Mouse (Mus musculus): Measurements from ENCODE around the gene Gatad2a. TPM values are rescaled to one million over a fixed set of nuclear protein-coding genes. Genes with fewer than 3 reads are reported as not detected.

Gene Gatad2a
- polyA plus RNA-seq, 1 experiment = 34.5 TPM

DNA sequence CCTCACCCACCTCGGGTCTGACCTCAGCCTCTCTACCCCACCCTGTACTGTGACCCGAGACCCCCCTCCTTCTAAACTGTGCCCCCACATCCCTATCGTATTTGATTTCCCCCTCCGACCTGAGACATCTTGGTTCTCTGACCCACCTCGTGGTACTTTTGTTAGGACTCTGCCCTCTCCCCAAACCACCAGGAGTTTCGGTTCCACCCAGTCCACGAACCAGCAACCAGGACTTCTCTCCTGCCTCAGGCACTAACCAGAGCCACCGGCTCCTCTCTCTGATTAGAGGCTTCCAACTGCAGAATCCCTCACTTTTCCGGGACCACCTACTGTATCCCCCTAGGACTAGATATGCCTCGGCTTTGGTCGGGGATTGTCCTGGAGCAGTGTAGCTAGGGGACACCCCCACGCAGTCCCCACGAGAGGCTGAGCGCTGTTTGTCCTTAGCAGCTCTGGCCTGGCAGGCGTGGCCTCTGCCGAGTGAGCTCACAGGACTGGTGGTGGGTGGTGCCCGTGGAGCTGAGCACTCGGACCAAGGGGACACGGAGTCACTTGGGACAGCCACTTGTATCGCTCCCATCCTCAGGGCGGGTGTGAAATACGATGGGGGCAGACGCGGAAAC is 107.8 kb downstream of the Gatad2a start:
- 4% methylated on average over 24 of the region's 24 CpGs for WGBS
- Histone ChIP-seq H3K4me3 (replicated peaks; ENCODE audit: control insufficient read depth, low read depth, low read length) (no peak overlapping the region), H3K4me1 (ENCODE audit: control insufficient read depth, insufficient read depth, low read length) (no peaks in the 10 kb centered on the region; the same call in 1 of the 2 replicates), H3K27ac (ENCODE audit: control insufficient read depth, insufficient read depth, low read depth, low read length, poor library complexity) (no peak overlapping the region)
- no peak for TF ChIP-seq CTCF (IDR thresholded peaks at IDR 0.05; ENCODE audit: control insufficient read depth, insufficient read depth, low read length)

DNA sequence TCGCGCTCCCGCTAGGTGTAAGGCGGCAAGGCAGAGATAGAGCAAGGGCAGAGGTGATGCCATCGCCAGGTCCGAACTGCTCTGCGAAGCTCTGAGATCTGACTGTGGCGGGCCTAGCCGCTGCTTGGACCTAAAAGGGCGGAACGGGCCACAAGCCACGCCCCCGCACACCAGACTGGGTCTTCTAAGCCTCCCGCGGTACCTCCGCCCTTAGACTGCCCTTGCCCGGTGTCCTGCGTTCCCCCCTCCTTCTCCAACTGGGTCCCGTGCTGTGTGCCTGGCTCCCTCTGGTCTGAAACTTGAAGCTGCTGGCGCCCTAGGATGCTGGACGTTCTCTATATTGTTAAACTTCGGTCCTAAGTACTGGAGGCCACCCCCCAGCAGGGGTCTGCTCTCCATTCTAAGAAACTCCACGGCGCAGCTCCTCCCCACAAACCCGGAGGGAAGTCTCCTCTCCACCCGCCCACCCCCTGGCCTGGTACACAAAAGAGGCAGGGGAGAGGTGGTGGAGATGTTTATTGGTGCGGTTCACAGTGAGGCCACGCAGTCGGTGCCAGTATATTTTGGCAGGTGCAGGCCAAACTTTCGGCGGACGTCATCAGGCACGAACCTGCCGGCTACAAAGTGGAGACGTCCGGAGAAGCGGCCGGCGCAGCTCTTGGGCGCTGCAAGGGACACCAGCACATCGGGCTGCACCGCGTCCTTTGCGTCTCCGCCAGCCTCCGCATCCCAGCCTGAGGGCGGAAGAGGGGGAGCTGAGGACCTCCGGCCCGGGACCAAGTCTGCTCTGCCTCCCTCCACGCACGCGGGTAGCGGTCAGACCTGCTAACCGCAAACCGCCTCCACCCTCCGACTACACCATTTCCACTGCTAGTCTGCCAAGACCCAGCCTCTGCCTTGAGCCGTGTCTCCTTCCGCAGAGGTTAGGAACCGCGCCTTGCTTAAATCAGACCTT is 108.6 kb downstream of the Gatad2a start, which contains the start of gene Cilp2:
Gene Cilp2, minus strand, starts transcription at position 399 of the 955 bp plus-strand sequence.
- Histone ChIP-seq H3K4me3 (replicated peaks; ENCODE audit: control insufficient read depth, low read depth, low read length) (no peak within 1 kb of the TSS), H3K27ac (ENCODE audit: control insufficient read depth, insufficient read depth, low read depth, low read length, poor library complexity) (no peak within 1 kb of the TSS), H3K4me1 (ENCODE audit: control insufficient read depth, insufficient read depth, low read length) (no peaks in the 10 kb centered on the region; the same call in 1 of the 2 replicates)
- no peak for TF ChIP-seq CTCF (IDR thresholded peaks at IDR 0.05; ENCODE audit: control insufficient read depth, insufficient read depth, low read length)
- peak; percentile 15; the same call in 1 of the 2 replicates for TF ChIP-seq POLR2A (IDR thresholded peaks at IDR 0.05; ENCODE audit: borderline replicate concordance, control insufficient read depth, low read depth, low read length)
- WGBS = under 1% methylated on average over 60 of the region's 60 CpGs

- TF ChIP-seq CTCF (IDR thresholded peaks at IDR 0.05; ENCODE audit: control insufficient read depth, insufficient read depth, low read length) (no peak), POLR2A (IDR thresholded peaks at IDR 0.05; ENCODE audit: borderline replicate concordance, control insufficient read depth, low read depth, low read length) (no peak)
- Histone ChIP-seq H3K27ac (ENCODE audit: control insufficient read depth, insufficient read depth, low read depth, low read length, poor library complexity) (no peak overlapping the region), H3K4me3 (replicated peaks; ENCODE audit: control insufficient read depth, low read depth, low read length) (no peak overlapping the region), H3K4me1 (ENCODE audit: control insufficient read depth, insufficient read depth, low read length) (no peaks in the 10 kb centered on the region; the same call in 1 of the 2 replicates)
- whole genome bisulfite sequencing = 57% methylated on average over 13 of the region's 13 CpGs
These were observed 112.0 kb downstream of the Gatad2a start for GRCm38 (mm10) chr8:69884141-69884540.

DNA sequence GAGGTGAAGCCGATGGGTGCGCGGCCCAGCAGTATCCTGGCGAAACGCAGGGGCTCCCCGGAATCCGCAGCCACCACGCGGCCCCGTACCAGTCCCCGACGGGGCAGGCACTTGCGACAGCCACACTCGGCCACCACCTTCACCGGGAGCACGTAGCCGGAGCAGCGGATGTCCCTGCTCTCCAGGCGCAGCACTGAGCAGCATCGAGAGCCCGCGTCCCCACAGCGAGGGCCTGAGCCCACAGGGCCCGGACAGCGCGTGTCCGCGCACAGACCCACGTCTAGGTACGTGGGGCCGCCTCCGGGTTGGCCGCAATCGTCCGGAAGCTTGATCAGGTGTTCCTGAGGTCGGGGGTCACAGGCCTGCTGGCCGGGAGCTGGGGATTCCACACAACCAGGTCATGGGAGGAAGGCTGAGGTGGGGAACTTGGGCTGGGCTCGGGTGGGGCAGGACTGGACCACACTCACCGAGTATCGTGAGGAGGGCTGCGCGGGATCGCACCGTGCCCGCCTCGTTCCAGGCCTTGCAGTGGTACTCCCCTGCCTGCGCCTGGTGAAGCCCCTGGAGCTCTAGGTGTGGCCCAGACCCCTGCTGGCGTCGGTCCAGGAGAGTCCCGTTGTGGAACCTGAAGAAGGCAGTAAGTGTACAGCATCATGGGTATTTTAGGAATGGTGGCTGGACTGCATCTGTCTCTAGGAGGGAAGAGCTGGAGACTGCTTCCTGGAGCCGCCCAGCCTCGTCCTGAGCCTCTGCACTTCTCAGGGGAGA is 113.2 kb downstream of the Gatad2a start:
- H3K27ac ChIP-seq (ENCODE audit: control insufficient read depth, insufficient read depth, low read depth, low read length, poor library complexity) = no peak overlapping the region
- no peaks in the 10 kb centered on the region; the same call in 1 of the 2 replicates for H3K4me1 ChIP-seq (ENCODE audit: control insufficient read depth, insufficient read depth, low read length)
- no peak overlapping the region for H3K4me3 ChIP-seq (replicated peaks; ENCODE audit: control insufficient read depth, low read depth, low read length)
- 26% methylated on average over 52 of the region's 52 CpGs for WGBS
- no peak for TF ChIP-seq POLR2A (IDR thresholded peaks at IDR 0.05; ENCODE audit: borderline replicate concordance, control insufficient read depth, low read depth, low read length)
- TF ChIP-seq CTCF (IDR thresholded peaks at IDR 0.05; ENCODE audit: control insufficient read depth, insufficient read depth, low read length) = no peak

DNA sequence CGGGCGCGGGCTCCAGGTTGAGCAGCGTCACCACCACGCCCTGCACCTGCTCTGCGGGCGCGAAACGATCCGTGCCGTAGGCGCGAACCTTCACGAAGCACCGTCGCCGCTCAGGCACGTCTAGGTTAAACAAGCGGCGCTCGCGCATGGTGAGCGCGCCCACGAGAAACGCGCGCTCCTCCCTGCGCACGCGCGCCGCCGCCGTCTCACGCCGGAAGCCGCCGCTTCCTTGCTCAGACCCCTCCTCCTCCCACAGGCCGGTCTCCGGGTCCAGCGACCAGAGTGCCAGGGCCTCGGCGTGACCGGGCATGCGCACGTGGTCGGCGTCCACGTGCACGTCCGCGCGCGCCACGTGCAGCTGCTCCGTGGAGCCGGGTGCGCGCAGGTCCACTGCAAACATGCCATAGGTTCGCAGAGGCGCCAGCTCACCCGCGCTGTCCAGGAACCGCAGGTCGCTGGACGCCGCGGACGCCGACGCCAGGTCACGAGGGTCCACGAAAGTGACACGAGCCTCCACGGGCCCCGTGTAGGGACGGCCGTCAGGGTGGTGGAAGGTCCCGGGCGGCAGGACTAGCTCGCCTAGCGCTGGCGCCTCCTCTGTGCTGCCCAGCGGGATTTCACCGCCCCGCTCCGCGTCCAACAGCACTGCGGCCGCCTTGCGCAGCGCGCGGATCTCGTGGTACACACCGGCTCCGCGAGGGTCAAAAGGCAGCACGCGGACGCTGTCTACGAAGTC is 114.0 kb downstream of the Gatad2a start:
- no peak overlapping the region for H3K4me3 ChIP-seq (replicated peaks; ENCODE audit: control insufficient read depth, low read depth, low read length)
- no peaks in the 10 kb centered on the region; the same call in 1 of the 2 replicates for H3K4me1 ChIP-seq (ENCODE audit: control insufficient read depth, insufficient read depth, low read length)
- WGBS = 13% methylated on average over 103 of the region's 103 CpGs
- H3K27ac ChIP-seq (ENCODE audit: control insufficient read depth, insufficient read depth, low read depth, low read length, poor library complexity) = no peak overlapping the region; the same call in 1 of the 2 replicates
- TF ChIP-seq POLR2A (IDR thresholded peaks at IDR 0.05; ENCODE audit: borderline replicate concordance, control insufficient read depth, low read depth, low read length) = no peak
- TF ChIP-seq CTCF (IDR thresholded peaks at IDR 0.05; ENCODE audit: control insufficient read depth, insufficient read depth, low read length) = no peak

DNA sequence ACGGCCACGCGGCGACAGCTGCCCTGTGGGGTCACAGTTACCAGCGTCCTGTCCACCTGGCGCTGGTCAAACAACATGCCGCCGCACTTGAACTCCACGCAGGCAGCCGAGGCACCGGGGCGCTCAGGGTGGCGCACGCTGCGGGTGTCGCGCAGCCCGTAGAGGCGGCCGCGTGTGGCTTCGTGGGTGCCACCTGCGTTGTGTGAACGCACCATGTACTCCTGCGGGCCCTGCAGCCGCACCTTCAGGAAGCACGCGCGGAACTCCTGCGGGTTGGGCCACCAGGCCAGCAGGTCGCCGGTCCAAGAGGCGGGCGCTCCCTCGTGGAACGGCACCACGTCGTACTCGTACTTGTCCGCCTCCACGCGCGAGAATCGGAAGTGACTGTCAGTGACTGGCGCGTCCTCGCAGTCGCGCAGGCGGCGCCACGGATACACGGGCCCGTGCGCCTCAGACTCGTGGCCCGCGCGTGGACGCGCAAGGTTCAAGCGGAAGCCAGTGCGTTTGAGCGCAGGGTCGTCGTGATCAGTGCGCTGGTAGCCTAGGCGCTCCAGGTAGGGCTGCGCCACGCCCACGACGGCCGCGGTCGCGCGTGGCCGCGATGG is 114.8 kb downstream of the Gatad2a start:
- Histone ChIP-seq H3K27ac (ENCODE audit: control insufficient read depth, insufficient read depth, low read depth, low read length, poor library complexity) (no peak overlapping the region), H3K4me1 (ENCODE audit: control insufficient read depth, insufficient read depth, low read length) (no peaks in the 10 kb centered on the region), H3K4me3 (replicated peaks; ENCODE audit: control insufficient read depth, low read depth, low read length) (no peak overlapping the region)
- 29% methylated on average over 79 of the region's 79 CpGs for WGBS
- TF ChIP-seq CTCF (IDR thresholded peaks at IDR 0.05; ENCODE audit: control insufficient read depth, insufficient read depth, low read length) (no peak), POLR2A (IDR thresholded peaks at IDR 0.05; ENCODE audit: borderline replicate concordance, control insufficient read depth, low read depth, low read length) (no peak)

GRCm38 (mm10) chr8:69880841-69881240 is 115.3 kb downstream of the Gatad2a start:
- Histone ChIP-seq H3K4me3 (replicated peaks; ENCODE audit: control insufficient read depth, low read depth, low read length) (no peak overlapping the region), H3K4me1 (ENCODE audit: control insufficient read depth, insufficient read depth, low read length) (no peaks in the 10 kb centered on the region), H3K27ac (ENCODE audit: control insufficient read depth, insufficient read depth, low read depth, low read length, poor library complexity) (no peak overlapping the region)
- no peak for TF ChIP-seq CTCF (IDR thresholded peaks at IDR 0.05; ENCODE audit: control insufficient read depth, insufficient read depth, low read length)
- 0 out of 2 replicates have a peak, but pooled peaks have one; percentile 18 for TF ChIP-seq POLR2A (IDR thresholded peaks at IDR 0.05; ENCODE audit: borderline replicate concordance, control insufficient read depth, low read depth, low read length)
- WGBS = 27% methylated on average over 37 of the region's 37 CpGs
